Mouse (Mus musculus) adrenal gland, adult (tissue): ENCODE results near the gene Camk2d.

Experiments
- DNase-seq, 2 experiments: peaks; one replicate each; pipeline ENCODE4 v3.0.0; 2022 to 2023; ENCODE audit warnings: low spot score in 1 of 2; ENCODE audit not compliant: inconsistent age in 2 of 2

Camk2d gene

GRCm38 (mm10) chr3:126611624-126612023 is 15.5 kb downstream of the Camk2d start:
- DNase-seq, result peak; percentile 60 to 88

- DNase-seq, result peak; percentile 50 to 90
Measured at GRCm38 (mm10) chr3:126612748-126613509, 16.8 kb downstream of the Camk2d start.

- peak in 1 of 2 experiments; percentile 75 for DNase-seq
Measured at GRCm38 (mm10) chr3:126613510-126614128, 17.5 kb downstream of the Camk2d start.

GRCm38 (mm10) chr3:126615306-126615705 is 19.2 kb downstream of the Camk2d start:
- DNase-seq, result peak in 1 of 2 experiments; percentile 65

GRCm38 (mm10) chr3:126620152-126620551 is 24.1 kb downstream of the Camk2d start:
- peak in 1 of 2 experiments; percentile 19 for DNase-seq

GRCm38 (mm10) chr3:126622509-126622908 is 26.4 kb downstream of the Camk2d start:
- peak in 1 of 2 experiments; percentile 37 for DNase-seq

GRCm38 (mm10) chr3:126624994-126625763 is 29.1 kb downstream of the Camk2d start:
- DNase-seq, result peak in 1 of 2 experiments; percentile 48

GRCm38 (mm10) chr3:126625764-126626040 is 29.6 kb downstream of the Camk2d start:
- no peak for DNase-seq

- no peak for DNase-seq
Measured at GRCm38 (mm10) chr3:126627968-126628367, 31.9 kb downstream of the Camk2d start.

- DNase-seq, result peak in 1 of 2 experiments; percentile 68
Measured at GRCm38 (mm10) chr3:126628380-126628779, 32.3 kb downstream of the Camk2d start.

- no peak for DNase-seq
Measured at GRCm38 (mm10) chr3:126629040-126629439, 32.9 kb downstream of the Camk2d start.

- peak; percentile 59 to 85 for DNase-seq
Measured at GRCm38 (mm10) chr3:126630111-126630869, 34.2 kb downstream of the Camk2d start.

GRCm38 (mm10) chr3:126631583-126631982 is 35.5 kb downstream of the Camk2d start:
- DNase-seq, result peak in 1 of 2 experiments; percentile 35

GRCm38 (mm10) chr3:126632580-126632979 is 36.5 kb downstream of the Camk2d start:
- no peak for DNase-seq

- DNase-seq, result no peak
Measured at GRCm38 (mm10) chr3:126634171-126634570, 38.1 kb downstream of the Camk2d start.

GRCm38 (mm10) chr3:126638259-126638658 is 42.2 kb downstream of the Camk2d start:
- DNase-seq, result peak in 1 of 2 experiments; percentile 43

GRCm38 (mm10) chr3:126639098-126639513 is 43.0 kb downstream of the Camk2d start:
- peak; percentile 59 to 88 for DNase-seq

- no peak for DNase-seq
Measured at GRCm38 (mm10) chr3:126640443-126641251, 44.5 kb downstream of the Camk2d start.

GRCm38 (mm10) chr3:126641451-126641850 is 45.3 kb downstream of the Camk2d start:
- DNase-seq, result no peak
